Mouse (Mus musculus): ENCODE measurements around the gene Mical1.

The Mical1 gene

GRCm38 (mm10) chr10:41520410-41520673 lies 44.2 kb downstream of the Mical1 start:
- no peak for DNase-seq (ENCODE audit: low spot score in 2 of 2)

GRCm38 (mm10) chr10:41523386-41523785 lies 47.3 kb downstream of the Mical1 start:
- DNase-seq (ENCODE audit: low spot score in 2 of 2): no peak

- DNase-seq (ENCODE audit: low spot score in 2 of 2): no peak
Measured at GRCm38 (mm10) chr10:41525696-41526095, 49.6 kb downstream of the Mical1 start.

GRCm38 (mm10) chr10:41529972-41530371 lies 53.9 kb downstream of the Mical1 start:
- DNase-seq (ENCODE audit: low spot score in 2 of 2): no peak

- DNase-seq (ENCODE audit: low spot score in 2 of 2): no peak
Measured at GRCm38 (mm10) chr10:41535991-41536390, 59.9 kb downstream of the Mical1 start.
